Mouse (Mus musculus) heart, adult 2 months (tissue): Measurements from ENCODE around the gene Gm20388. TPM values are rescaled to one million over a fixed set of nuclear protein-coding genes. Genes with fewer than 3 reads are reported as not detected.
A peak's percentile ranks its signal among the peaks of the same experiment; 100 is the strongest.

Experiments used
- DNase-seq, 2 experiments: peaks; one replicate each; pipeline ENCODE4 v3.0.0; 2021
- H3K27ac ChIP-seq: fragments of 200-600 bp; 2 replicates; pipeline ENCODE4 v1.8.1; 2022
- H3K27me3 ChIP-seq: fragments of 200-500 bp; 2 replicates; pipeline ENCODE4 v1.6.1; 2012; ENCODE audit warnings: mild to moderate bottlenecking, low read length, inconsistent platforms, mixed read lengths; ENCODE audit not compliant: control insufficient read depth, insufficient read depth
- H3K36me3 ChIP-seq: fragments of 200-500 bp; 2 replicates; pipeline ENCODE4 v1.6.1; 2012; ENCODE audit warnings: low read length, inconsistent platforms; ENCODE audit not compliant: control insufficient read depth, insufficient read depth
- H3K4me1 ChIP-seq: fragments of 200-500 bp; 2 replicates; pipeline ENCODE4 v1.6.1; 2011; ENCODE audit warnings: low read length; ENCODE audit not compliant: control insufficient read depth, insufficient read depth
- H3K4me3 ChIP-seq: fragments of 200-600 bp; 2 replicates; pipeline ENCODE4 v1.8.1; 2022
- H3K79me2 ChIP-seq: fragments of 200-500 bp; replicated peaks from 2 replicates; pipeline ENCODE4 v1.6.1; 2012; ENCODE audit warnings: mild to moderate bottlenecking, inconsistent platforms, low read length, moderate library complexity, mixed read lengths; ENCODE audit not compliant: control insufficient read depth, insufficient read depth
- H3K9ac ChIP-seq: fragments of 200-500 bp; 2 replicates; pipeline ENCODE4 v1.6.1; 2012; ENCODE audit warnings: low read depth, mild to moderate bottlenecking, control low read depth, inconsistent platforms, low read length, mixed read lengths
- CTCF ChIP-seq: fragments of 200-600 bp; IDR thresholded peaks from 2 replicates; pipeline ENCODE4 v1.8.1; 2022; ENCODE audit warnings: antibody characterized with exemption, mild to moderate bottlenecking, moderate library complexity
- EP300 ChIP-seq: fragments of 200-500 bp; IDR thresholded peaks from 2 replicates; pipeline ENCODE4 v1.6.1; 2011; ENCODE audit warnings: low read depth, low read length, control low read depth; ENCODE audit not compliant: insufficient read depth
- POLR2A ChIP-seq: fragments of 200-500 bp; IDR thresholded peaks from 2 replicates; pipeline ENCODE4 v1.6.1; 2011; ENCODE audit warnings: mild to moderate bottlenecking, low read depth, low read length, control low read depth; ENCODE audit not compliant: insufficient read depth
- WGBS: fragments of 180-500 bp; shearing (Covaris S2); methylation state at CpG from one replicate; pipeline ENCODE4 v1.1.7; 2018; 5-methylcytosine and 5-hydroxymethylcytosine counted together
- intact Hi-C: fragments of 180-260 bp; cut with DNase I; formaldehyde crosslinking; loops from one replicate; pipeline ENCODE4 v1.15.1; 2025
- polyA plus RNA-seq: library from polyadenylated mRNA; depleted of rRNA; stranded (reverse); fragments of >200 nt; gene quantifications from 2 replicates; pipeline ENCODE4 v1.2.3, GENCODE M21; 2012
- total RNA-seq, 2 experiments: library from RNA; stranded (reverse); gene quantifications; 2 replicates each; pipeline ENCODE4 v1.2.3; 2021

Gm20388 gene
- total and polyA plus RNA-seq, 3 experiments: 1.8 to 32.3 TPM; not detected in 1

GRCm38 (mm10) chr8:120971691-120972469 is 1061.2 kb downstream of the Gm20388 start:
- Histone ChIP-seq H3K27me3 (no peaks in the 10 kb centered on the region), H3K4me1 (peaks cover 9% of the 10 kb centered on the region), H3K4me3 (peak overlapping the region; percentile 43), H3K79me2 (no peaks in the 10 kb centered on the region), H3K36me3 (no peaks in the 10 kb centered on the region), H3K27ac (peak overlapping the region; percentile 57), H3K9ac (peak overlapping the region; percentile 27)
- DNase-seq: peak; percentile 71 to 77
- intact Hi-C loops: no loop called here
- TF ChIP-seq EP300 (no peak), POLR2A (no peak), CTCF (no peak)
- WGBS: 9% methylated on average over 34 of the region's 34 CpGs

- 34% methylated on average over 7 of the region's 7 CpGs for WGBS
- intact Hi-C loops: no loop called here
- Histone ChIP-seq H3K27ac (no peak overlapping the region), H3K27me3 (no peaks in the 10 kb centered on the region), H3K4me1 (peaks cover 8% of the 10 kb centered on the region), H3K4me3 (no peak overlapping the region), H3K36me3 (no peaks in the 10 kb centered on the region), H3K79me2 (no peaks in the 10 kb centered on the region), H3K9ac (no peak overlapping the region)
- TF ChIP-seq POLR2A: no peak
- no peak for TF ChIP-seq CTCF
- TF ChIP-seq EP300: no peak
- no peak for DNase-seq
These were observed 1062.4 kb downstream of the Gm20388 start for GRCm38 (mm10) chr8:120973046-120973445.

GRCm38 (mm10) chr8:120977131-120977530 is 1066.5 kb downstream of the Gm20388 start:
- Histone ChIP-seq H3K36me3 (no peaks in the 10 kb centered on the region), H3K4me3 (no peak overlapping the region), H3K79me2 (no peaks in the 10 kb centered on the region), H3K27me3 (no peaks in the 10 kb centered on the region), H3K9ac (no peak overlapping the region), H3K4me1 (peaks cover 1% of the 10 kb centered on the region; the same call in 1 of the 2 replicates), H3K27ac (no peak overlapping the region)
- DNase-seq: no peak
- intact Hi-C loops: no loop called here
- WGBS: 44% methylated on average over 13 of the region's 13 CpGs
- no peak for TF ChIP-seq POLR2A
- TF ChIP-seq EP300: no peak
- no peak for TF ChIP-seq CTCF

GRCm38 (mm10) chr8:120979210-120979609 is 1068.6 kb downstream of the Gm20388 start:
- TF ChIP-seq POLR2A (no peak), EP300 (no peak), CTCF (no peak)

GRCm38 (mm10) chr8:120980948-120981347 is 1070.3 kb downstream of the Gm20388 start:
- no peak overlapping the region for H3K9ac ChIP-seq
- TF ChIP-seq CTCF (no peak), EP300 (no peak), POLR2A (no peak)
- no peaks in the 10 kb centered on the region for H3K4me1 ChIP-seq
- no peak overlapping the region for H3K4me3 ChIP-seq
- no peaks in the 10 kb centered on the region for H3K79me2 ChIP-seq
- intact Hi-C loops: no loop called here
- H3K36me3 ChIP-seq: no peaks in the 10 kb centered on the region
- no peak overlapping the region for H3K27ac ChIP-seq
- WGBS: 46% methylated on average over 13 of the region's 13 CpGs
- DNase-seq: no peak
- no peaks in the 10 kb centered on the region for H3K27me3 ChIP-seq

More at GRCm38 (mm10) chr8:120979210-120979609, 1068.6 kb downstream of the Gm20388 start:
- no peaks in the 10 kb centered on the region for H3K36me3 ChIP-seq
- no peak overlapping the region for H3K4me3 ChIP-seq
- H3K79me2 ChIP-seq: no peaks in the 10 kb centered on the region
- no peak overlapping the region for H3K27ac ChIP-seq
- intact Hi-C loops: no loop called here
- no peaks in the 10 kb centered on the region for H3K27me3 ChIP-seq
- no peak for DNase-seq
- H3K4me1 ChIP-seq: no peaks in the 10 kb centered on the region
- H3K9ac ChIP-seq: no peak overlapping the region
- 40% methylated on average over 9 of the region's 9 CpGs for WGBS

GRCm38 (mm10) chr8:120984888-120985287 is 1074.2 kb downstream of the Gm20388 start:
- H3K79me2 ChIP-seq: no peaks in the 10 kb centered on the region

More at GRCm38 (mm10) chr8:120984888-120985287, 1074.2 kb downstream of the Gm20388 start:
- DNase-seq: no peak
- H3K4me1 ChIP-seq: no peaks in the 10 kb centered on the region
- H3K4me3 ChIP-seq: no peak overlapping the region
- TF ChIP-seq EP300: no peak
- TF ChIP-seq POLR2A: no peak
- no peak for TF ChIP-seq CTCF
- H3K27ac ChIP-seq: no peak overlapping the region
- intact Hi-C loops: no loop called here
- WGBS: 52% methylated on average over 8 of the region's 8 CpGs
- no peak overlapping the region for H3K9ac ChIP-seq
- no peaks in the 10 kb centered on the region for H3K27me3 ChIP-seq
- no peaks in the 10 kb centered on the region for H3K36me3 ChIP-seq
